Mouse (Mus musculus) hindlimb bud, embryonic 11.5 days (tissue): Measurements from ENCODE around the gene Pck1.
"Not testable (repeated sequence)": the region's sequence is repeated elsewhere in the genome, so short reads cannot be mapped to it uniquely, and the experiment has no call there.

Experiments used
- DNase-seq: peaks from one replicate; pipeline ENCODE4 v3.0.0-alpha.2; 2012; ENCODE audit warnings: low read depth, low spot score; ENCODE audit errors: extremely low spot score

Gene Pck1

DNA sequence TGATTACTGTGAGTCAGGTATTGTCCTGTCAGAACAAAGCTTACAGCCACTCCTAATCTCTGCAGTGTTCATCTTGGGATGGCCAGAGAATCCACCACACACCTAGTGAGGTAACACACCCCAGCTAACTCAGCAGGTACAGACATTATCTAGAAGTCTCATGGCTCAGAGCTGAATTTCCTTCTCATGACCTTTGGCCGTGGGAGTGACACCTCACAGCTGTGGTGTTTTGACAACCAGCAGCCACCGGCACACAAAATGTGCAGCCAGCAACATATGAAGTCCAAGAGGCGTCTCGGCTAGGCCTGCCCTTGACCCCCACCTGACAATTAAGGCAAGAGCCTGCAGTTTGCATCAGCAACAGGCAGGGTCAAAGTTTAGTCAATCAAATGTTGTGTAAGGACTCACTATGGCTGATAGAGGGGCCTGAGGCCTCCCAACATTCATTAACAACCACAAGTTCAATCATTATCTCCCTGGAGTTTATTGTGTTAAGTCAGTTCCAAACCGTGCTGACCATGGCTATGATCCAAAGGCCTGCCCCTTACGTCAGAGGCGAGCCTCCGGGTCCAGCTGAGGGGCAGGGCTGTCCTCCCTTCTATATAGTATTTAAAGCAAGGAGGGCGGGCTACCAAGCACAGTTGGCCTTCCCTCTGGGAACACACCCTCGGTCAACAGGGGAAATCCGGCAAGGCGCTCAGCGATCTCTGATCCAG lies at the start of gene Pck1:
Gene Pck1, plus strand, starts transcription at position 613 of the 716 bp plus-strand sequence.
- no peak for DNase-seq

- DNase-seq: no peak
Observed at GRCm38 (mm10) chr2:173106409-173106808, 46.4 kb upstream of the Pck1 start.

GRCm38 (mm10) chr2:173106889-173107785 lies 45.7 kb upstream of the Pck1 start:
- DNase-seq: peak; percentile 70

GRCm38 (mm10) chr2:173108509-173109190 lies 44.2 kb upstream of the Pck1 start:
- DNase-seq: no peak

DNA sequence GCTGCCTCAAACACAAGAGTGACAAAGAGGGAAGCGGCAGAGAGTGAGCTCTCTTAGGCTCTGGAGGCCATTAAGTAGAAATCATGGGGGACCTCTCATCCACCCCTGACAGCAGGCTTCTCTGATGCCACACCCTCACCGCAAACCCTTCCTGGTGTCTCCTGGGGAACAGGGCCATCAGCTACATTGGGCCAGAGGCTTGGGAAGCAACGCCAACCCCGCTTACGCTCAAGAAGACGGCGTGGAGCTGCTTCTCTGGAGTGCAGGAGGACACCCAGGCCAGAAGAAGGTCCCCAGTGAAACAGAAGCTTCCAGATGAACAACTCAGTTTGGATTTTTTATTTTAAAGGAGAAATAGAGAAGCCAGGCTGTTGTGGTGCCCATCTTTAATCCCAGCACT lies 43.3 kb upstream of the Pck1 start:
- no peak for DNase-seq

GRCm38 (mm10) chr2:173110571-173110970 lies 42.3 kb upstream of the Pck1 start:
- DNase-seq: no peak

DNA sequence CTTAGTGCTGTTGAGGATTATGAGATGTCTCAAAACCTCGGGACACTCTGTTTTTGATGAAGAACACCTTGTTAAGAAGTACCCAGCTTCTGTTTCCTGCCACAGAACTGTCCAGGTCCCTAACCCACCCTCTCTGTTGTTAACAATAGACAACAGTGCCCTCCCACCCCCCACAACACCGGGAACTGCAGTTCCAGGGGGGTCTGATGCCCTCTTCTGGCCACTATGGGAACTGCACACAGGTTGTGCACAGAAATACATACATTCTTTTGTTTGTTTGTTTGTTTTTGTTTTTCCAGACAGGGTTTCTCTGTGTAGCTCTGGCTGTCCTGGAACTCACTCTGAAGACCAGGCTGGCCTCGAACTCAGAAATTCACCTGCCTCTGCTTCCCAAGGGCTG lies 39.1 kb upstream of the Pck1 start:
- not testable (repeated sequence) for DNase-seq

GRCm38 (mm10) chr2:173119023-173119944 lies 33.6 kb upstream of the Pck1 start, which contains the start of gene Ctcfl:
TSS of gene Ctcfl (minus strand) at chr2:173119525.
- no peak for DNase-seq

DNA sequence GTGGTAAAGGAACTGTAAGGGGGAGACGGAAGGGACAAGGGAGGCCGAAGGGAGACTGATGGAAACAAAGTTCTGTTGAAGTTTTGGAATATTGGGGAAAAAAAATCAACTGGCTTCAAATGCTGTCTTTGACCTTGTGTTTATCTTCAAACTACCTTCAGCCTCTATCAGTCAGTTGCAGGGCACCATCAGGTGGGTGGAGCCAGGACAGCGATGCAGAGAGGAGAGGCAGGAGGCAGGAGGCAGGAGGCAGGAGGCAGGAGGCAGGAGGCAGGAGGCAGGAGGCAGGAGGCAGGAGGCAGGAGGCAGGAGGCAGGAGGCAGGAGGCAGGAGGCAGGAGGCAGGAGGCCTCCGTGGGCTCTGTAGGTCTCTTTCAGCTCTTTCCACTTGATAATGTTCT lies 32.7 kb upstream of the Pck1 start:
- not testable (repeated sequence) for DNase-seq

DNA sequence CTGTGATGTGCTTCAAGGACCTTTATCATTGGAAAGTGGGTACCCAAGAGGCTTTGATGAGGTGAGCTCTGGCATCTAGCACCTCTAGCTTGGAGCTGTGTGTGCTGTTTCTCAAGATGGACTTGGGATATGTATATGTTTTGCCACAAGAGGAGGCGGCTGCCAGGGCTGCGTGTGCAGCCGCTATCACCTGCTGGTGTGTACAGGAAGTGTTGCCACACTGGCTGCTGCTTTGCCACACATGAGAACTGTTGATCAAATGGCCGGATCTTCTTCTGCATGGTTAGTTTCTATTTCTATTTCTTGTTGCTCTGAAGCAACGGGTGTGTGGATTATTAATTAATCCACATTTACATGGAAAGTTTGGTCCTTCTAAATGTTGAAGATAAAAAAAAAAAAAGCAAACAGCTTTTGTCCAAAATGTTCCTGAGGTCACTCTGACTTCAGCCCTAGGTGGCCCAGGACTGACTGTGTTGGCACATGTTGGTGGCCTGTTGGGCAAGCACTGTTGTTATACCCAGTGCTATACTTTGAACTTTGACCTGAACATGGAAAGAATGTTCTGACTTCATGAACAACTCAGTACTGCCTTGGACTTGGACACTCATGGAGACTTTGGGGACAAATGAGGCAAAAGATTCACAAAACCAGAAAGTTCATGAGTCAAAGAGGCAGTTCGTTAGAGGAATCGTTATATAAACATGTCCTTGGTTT lies 28.7 kb upstream of the Pck1 start:
- no peak for DNase-seq

DNA sequence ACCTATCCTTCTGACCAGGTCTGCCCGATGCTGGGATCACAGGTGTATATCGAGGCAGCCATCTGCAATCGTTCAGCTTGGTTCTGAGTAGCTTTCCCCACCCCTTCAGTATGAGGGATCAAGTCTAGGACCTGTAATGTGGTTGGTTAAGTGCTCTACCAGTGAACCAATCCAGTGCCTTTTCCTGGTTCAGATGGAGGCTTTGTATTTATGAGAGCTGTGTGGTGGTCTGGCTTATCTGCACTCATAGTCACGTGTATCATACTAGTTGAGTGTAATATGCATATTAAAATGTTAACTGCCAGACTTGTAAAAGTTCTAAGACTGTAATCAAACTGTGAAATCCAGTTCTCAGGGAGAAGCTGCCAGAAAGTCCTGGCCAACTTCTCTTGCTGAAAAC lies 26.5 kb upstream of the Pck1 start:
- DNase-seq: no peak

GRCm38 (mm10) chr2:173129111-173129510 lies 23.7 kb upstream of the Pck1 start:
- no peak for DNase-seq

GRCm38 (mm10) chr2:173132262-173132661 lies 20.6 kb upstream of the Pck1 start:
- no peak for DNase-seq

GRCm38 (mm10) chr2:173132794-173133300 lies 20.0 kb upstream of the Pck1 start:
- no peak for DNase-seq

DNA sequence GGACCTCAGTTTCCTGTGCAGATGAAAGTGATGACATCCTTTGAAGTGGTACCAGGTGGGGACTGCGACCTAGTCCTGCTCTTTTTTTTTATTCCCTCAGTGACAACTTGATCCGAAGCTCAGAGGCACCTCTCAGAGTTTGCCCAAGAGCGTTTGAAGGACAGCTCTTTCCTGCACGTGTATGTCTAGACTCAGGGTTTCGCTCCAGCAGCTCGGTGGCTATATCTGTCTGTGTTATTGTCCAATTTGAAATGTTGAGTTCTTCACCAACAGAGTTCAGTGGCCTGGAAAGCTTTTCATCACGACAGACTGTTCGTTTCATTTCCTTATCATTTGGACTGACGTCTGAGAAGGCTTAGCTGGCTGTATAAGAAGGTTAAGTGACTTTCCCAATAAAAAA lies 18.2 kb upstream of the Pck1 start:
- DNase-seq: no peak

DNA sequence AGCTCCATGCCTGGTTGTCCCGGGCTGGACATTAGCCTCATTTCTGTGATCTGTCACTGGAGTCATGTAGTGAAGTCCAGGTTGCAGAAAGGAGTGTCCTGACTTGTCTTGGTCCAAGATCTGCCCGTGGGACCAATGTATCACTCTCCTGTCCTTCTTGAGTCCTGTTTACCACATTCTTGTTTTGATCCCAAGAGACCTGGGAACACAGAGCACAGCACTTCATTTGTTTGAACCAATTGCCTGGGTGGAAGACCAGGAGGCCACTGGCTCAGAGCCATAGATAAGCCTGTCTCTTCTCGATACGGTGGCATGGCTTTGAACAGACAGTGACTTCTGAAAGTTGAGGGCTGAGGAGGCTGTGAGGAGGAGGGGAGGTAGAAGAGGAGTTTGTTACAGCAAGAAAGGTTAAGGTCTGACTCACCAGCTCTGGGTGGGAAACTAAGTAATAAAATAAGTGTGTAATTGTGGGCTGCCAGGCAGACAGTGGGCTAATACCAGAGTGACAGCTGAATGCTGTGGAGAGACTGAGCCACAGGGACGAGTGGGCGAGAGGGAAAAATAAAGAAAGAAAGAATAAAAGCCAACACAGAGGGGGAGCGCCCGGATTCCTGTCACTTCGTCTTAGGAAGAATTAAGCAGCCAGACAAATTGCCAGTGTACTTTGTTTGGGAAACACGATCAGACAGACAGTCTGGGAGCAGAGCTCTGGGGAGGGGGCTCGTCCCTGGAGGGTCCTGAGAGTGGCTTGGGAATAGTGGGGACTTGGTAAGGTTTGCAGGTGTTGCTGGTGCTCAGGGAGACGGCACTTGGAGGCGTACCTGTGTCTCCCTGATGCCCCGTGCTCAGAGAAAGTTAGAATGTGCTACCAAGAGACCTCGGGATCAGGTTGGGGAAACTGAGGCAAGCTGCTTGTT lies 14.3 kb upstream of the Pck1 start:
- DNase-seq: no peak

DNA sequence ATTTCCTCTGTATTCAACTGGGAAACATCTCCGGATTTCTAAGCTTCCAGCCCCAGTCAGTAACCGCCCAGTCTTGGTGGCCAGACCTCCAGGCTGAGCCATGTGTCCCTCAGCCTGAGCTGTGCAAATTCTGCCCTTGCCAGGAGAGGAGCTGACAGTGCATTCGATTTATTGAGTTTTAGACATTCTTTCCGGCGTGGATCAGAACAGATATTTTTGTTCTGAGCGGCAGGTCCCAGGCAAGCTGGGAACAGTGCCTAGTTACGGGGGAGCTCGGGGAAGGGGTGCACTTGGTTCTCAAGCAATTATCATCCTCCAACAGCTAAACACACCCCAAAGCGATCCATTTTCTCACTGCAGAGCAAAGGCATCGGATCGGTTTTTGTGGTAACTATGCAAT lies 9.2 kb upstream of the Pck1 start:
- DNase-seq: no peak

GRCm38 (mm10) chr2:173145808-173146207 lies 7.0 kb upstream of the Pck1 start:
- DNase-seq: no peak

GRCm38 (mm10) chr2:173146728-173147127 lies 6.1 kb upstream of the Pck1 start:
- no peak for DNase-seq
